Mouse (Mus musculus) liver, postnatal 0 days (tissue): ENCODE results near the gene Fam120b. TPM values are rescaled to one million over a fixed set of nuclear protein-coding genes. Genes with fewer than 3 reads are reported as not detected.

Experiments
- ATAC-seq: fragments of 200-750 bp; cut with Nextera tagmentation; 2 replicates; pipeline ENCODE4 v1.8.0; 2017; ENCODE audit warnings: mild to moderate bottlenecking, moderate library complexity
- DNase-seq: peaks from one replicate; pipeline ENCODE4 v3.0.0-alpha.2; 2016
- H3K27ac ChIP-seq: fragments of 300-500 bp; sonication (generic); 2 replicates; pipeline ENCODE4 v1.5.1; 2014; ENCODE audit warnings: antibody characterized with exemption, moderate library complexity, mild to moderate bottlenecking, low read depth
- H3K27me3 ChIP-seq: fragments of 300-500 bp; sonication (generic); 2 replicates; pipeline ENCODE4 v1.6.1; 2014; ENCODE audit warnings: low read length, control low read depth, mixed read lengths; ENCODE audit not compliant: insufficient read depth
- H3K36me3 ChIP-seq: fragments of 300-500 bp; sonication (generic); replicated peaks from 2 replicates; pipeline ENCODE4 v1.6.1; 2014; ENCODE audit warnings: mild to moderate bottlenecking, control low read depth, low read length, moderate library complexity, mixed read lengths; ENCODE audit not compliant: insufficient read depth
- H3K4me1 ChIP-seq: fragments of 300-500 bp; sonication (generic); 2 replicates; pipeline ENCODE4 v1.6.1; 2014; ENCODE audit warnings: antibody characterized with exemption, mild to moderate bottlenecking, control low read depth; ENCODE audit not compliant: insufficient read depth
- H3K4me2 ChIP-seq: fragments of 300-500 bp; sonication (generic); 2 replicates; pipeline ENCODE4 v1.6.1; 2014; ENCODE audit warnings: low read depth, mild to moderate bottlenecking, low read length, moderate library complexity, mixed read lengths
- H3K4me3 ChIP-seq: fragments of 300-500 bp; sonication (generic); 2 replicates; pipeline ENCODE4 v1.5.1; 2014; ENCODE audit warnings: low read depth, low read length
- H3K9ac ChIP-seq: fragments of 300-500 bp; sonication (generic); replicated peaks from 2 replicates; pipeline ENCODE4 v1.6.1; 2014; ENCODE audit warnings: mild to moderate bottlenecking, moderate library complexity
- H3K9me3 ChIP-seq: fragments of 300-500 bp; sonication (generic); 2 replicates; pipeline ENCODE4 v1.6.1; 2016; ENCODE audit warnings: mild to moderate bottlenecking, control low read depth, low read length, mixed read lengths
- CTCF ChIP-seq: sonication (generic); IDR thresholded peaks from 2 replicates; pipeline ENCODE4 v1.5.1; 2016; ENCODE audit warnings: antibody characterized with exemption, low read depth
- EP300 ChIP-seq: IDR thresholded peaks from 2 replicates; pipeline ENCODE4 v1.6.1; 2016; ENCODE audit warnings: antibody characterized with exemption, low read depth, mild to moderate bottlenecking
- WGBS: fragments of 180-500 bp; shearing (Covaris S2); extraction: QIAGEN DNeasy Blood & Tissue Kit; methylation state at CpG from one replicate; pipeline ENCODE4 v1.1.7; 2014; ENCODE audit not compliant: insufficient replicate concordance; 5-methylcytosine and 5-hydroxymethylcytosine counted together
- polyA plus RNA-seq: library from polyadenylated mRNA; unstranded; fragments of >200 nt; fragmentation: Nextera tagmentation; extraction: Ambion mirVana; gene quantifications from 2 replicates; pipeline ENCODE4 v1.2.1, GENCODE M21; 2015

The Fam120b gene
- polyA plus RNA-seq, result 5.0 and 5.2 TPM in 2 replicates

GRCm38 (mm10) chr17:15395997-15396675 is at the start of gene Fam120b:
Fam120b (plus strand) TSS chr17:15396202.
- TF ChIP-seq EP300 (no peak), CTCF (no peak)
- H3K36me3 ChIP-seq, result no peaks in the 10 kb centered on the region
- peak; percentile 95 for ATAC-seq
- DNase-seq, result peak; percentile 83
- H3K4me1 ChIP-seq, result peaks cover 16% of the 10 kb centered on the region
- H3K4me3 ChIP-seq, result peak within 1 kb of the TSS; percentile 72
- H3K4me2 ChIP-seq, result peak within 1 kb of the TSS; percentile 80
- peak within 1 kb of the TSS; percentile 67 for H3K9ac ChIP-seq
- 1% methylated on average over 30 of the region's 31 CpGs for WGBS
- no peaks in the 10 kb centered on the region for H3K27me3 ChIP-seq
- H3K27ac ChIP-seq, result peak within 1 kb of the TSS; percentile 90
- H3K9me3 ChIP-seq, result no peaks in the 10 kb centered on the region

GRCm38 (mm10) chr17:15350152-15350551 is 45.9 kb upstream of the Fam120b start:
- WGBS, result 73% methylated on average over 2 of the region's 2 CpGs

DNA sequence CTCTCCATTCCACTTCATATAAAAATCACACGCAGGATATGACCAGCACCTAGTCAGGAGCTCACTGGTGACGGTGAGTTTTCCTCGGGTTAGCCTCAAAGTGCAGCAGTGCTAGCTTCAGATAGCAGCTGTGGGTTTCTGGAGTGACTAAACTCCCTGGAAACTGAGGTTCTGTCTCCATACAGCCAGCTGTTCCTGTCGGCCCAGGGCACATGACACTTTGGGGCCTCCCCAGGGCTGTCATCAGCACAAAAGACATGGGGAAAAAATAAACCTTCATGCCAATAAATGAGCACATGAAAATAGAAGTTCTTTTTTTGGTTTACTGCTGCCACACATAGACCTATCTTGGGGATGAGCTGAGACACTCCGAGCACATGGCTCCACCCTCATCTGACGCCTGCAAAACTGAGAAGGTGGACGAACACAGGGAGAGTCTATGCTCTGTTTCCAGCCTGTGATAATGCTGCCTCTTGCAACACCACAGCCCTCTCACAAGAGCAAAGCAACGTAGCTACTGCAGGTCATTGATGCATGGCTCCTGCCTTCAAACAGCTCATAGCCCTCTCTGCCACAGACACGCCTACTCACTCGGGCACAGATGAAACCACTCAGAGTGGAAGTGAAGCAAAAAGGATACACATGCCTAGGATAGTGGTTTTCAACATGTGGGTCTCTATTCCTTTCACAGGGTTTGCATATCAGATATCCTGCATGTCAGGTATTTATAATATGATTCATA is 43.0 kb upstream of the Fam120b start:
- no peaks in the 10 kb centered on the region for H3K9me3 ChIP-seq
- WGBS, result 53% methylated on average over 10 of the region's 10 CpGs
- no peaks in the 10 kb centered on the region for H3K27me3 ChIP-seq
- no peak overlapping the region for H3K4me2 ChIP-seq
- DNase-seq, result no peak
- no peak overlapping the region for H3K27ac ChIP-seq
- H3K9ac ChIP-seq, result no peak overlapping the region
- H3K4me3 ChIP-seq, result no peak overlapping the region
- TF ChIP-seq EP300, result no peak
- no peak for TF ChIP-seq CTCF
- H3K36me3 ChIP-seq, result no peaks in the 10 kb centered on the region
- no peak for ATAC-seq
- no peaks in the 10 kb centered on the region for H3K4me1 ChIP-seq

More at GRCm38 (mm10) chr17:15350152-15350551, 45.9 kb upstream of the Fam120b start:
- no peak for TF ChIP-seq EP300
- no peak for TF ChIP-seq CTCF
- no peak overlapping the region for H3K27ac ChIP-seq
- H3K36me3 ChIP-seq, result no peaks in the 10 kb centered on the region
- DNase-seq (no peak), ATAC-seq (no peak)
- no peaks in the 10 kb centered on the region for H3K4me1 ChIP-seq
- H3K4me2 ChIP-seq, result no peak overlapping the region
- no peaks in the 10 kb centered on the region for H3K27me3 ChIP-seq
- no peaks in the 10 kb centered on the region for H3K9me3 ChIP-seq
- H3K4me3 ChIP-seq, result no peak overlapping the region
- no peak overlapping the region for H3K9ac ChIP-seq

GRCm38 (mm10) chr17:15354006-15354405 is 42.0 kb upstream of the Fam120b start:
- Histone ChIP-seq H3K27ac (no peak overlapping the region), H3K4me1 (no peaks in the 10 kb centered on the region), H3K4me2 (no peak overlapping the region), H3K9ac (no peak overlapping the region), H3K36me3 (no peaks in the 10 kb centered on the region), H3K27me3 (no peaks in the 10 kb centered on the region), H3K9me3 (no peaks in the 10 kb centered on the region), H3K4me3 (no peak overlapping the region)
- ATAC-seq (no peak), DNase-seq (no peak)
- TF ChIP-seq EP300, result no peak
- no peak for TF ChIP-seq CTCF
- 69% methylated on average over 2 of the region's 2 CpGs for WGBS

DNA sequence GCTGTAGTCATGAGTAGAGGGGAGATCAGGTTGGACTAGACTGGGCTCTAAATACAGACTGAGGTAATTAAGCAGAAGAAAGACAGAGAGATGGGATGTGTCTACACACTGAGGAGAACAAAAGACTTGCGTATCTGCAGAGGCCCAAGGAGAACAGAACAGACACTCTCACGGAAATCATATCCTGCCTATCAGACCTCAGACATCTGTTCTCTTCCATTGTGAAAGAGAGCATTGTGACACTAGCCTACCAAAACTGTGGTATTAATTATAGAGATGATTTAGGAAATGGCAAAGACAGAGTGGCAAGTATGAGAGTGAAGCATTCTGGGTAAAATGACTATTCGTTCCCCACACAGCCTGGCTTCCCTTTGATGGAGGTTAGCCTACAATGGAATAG is 40.9 kb upstream of the Fam120b start:
- ATAC-seq (no peak), DNase-seq (no peak)
- Histone ChIP-seq H3K36me3 (no peaks in the 10 kb centered on the region), H3K4me3 (no peak overlapping the region), H3K4me2 (no peak overlapping the region), H3K4me1 (no peaks in the 10 kb centered on the region), H3K9ac (no peak overlapping the region), H3K27me3 (no peaks in the 10 kb centered on the region), H3K27ac (no peak overlapping the region), H3K9me3 (no peaks in the 10 kb centered on the region)
- no peak for TF ChIP-seq EP300
- TF ChIP-seq CTCF, result no peak
- 82% methylated on average over 3 of the region's 3 CpGs for WGBS

GRCm38 (mm10) chr17:15356526-15356925 is 39.5 kb upstream of the Fam120b start:
- Histone ChIP-seq H3K27me3 (no peaks in the 10 kb centered on the region), H3K9me3 (no peaks in the 10 kb centered on the region), H3K4me1 (no peaks in the 10 kb centered on the region), H3K9ac (no peak overlapping the region), H3K4me3 (no peak overlapping the region), H3K36me3 (no peaks in the 10 kb centered on the region), H3K4me2 (no peak overlapping the region), H3K27ac (no peak overlapping the region)
- TF ChIP-seq CTCF (no peak), EP300 (no peak)
- WGBS, result 72% methylated on average over 5 of the region's 5 CpGs
- ATAC-seq (no peak), DNase-seq (no peak)
